Mouse (Mus musculus) liver, embryonic 14.5 days (tissue): ENCODE results near the gene Efcab1.

Experiments
- CTCF ChIP-seq: IDR thresholded peaks from 2 replicates; pipeline ENCODE4 v1.5.1; 2016; ENCODE audit warnings: antibody characterized with exemption, low read depth, control low read depth
- EP300 ChIP-seq: IDR thresholded peaks from 2 replicates; pipeline ENCODE4 v1.6.1; 2016; ENCODE audit warnings: antibody characterized with exemption, low read depth

DNA sequence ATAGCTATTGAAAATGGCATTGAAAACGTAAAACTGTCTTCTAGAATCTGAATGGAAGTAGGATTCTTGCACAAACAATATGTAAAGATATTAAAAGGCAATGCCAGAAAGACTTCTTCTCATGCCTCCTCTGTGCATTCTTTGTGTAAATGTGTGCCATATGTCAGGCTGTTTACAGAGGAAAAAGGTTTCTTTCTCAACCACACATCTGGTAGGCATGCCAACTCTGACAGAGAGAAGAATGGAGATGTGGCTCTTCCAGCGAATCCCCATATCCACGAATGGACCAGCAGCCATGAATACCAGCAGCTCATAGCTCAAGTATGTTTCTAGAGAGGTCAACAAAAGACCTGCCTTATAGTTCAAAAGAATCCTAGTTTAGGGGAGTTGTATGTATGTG lies 84.6 kb downstream of the Efcab1 start:
- TF ChIP-seq EP300 (no peak), CTCF (no peak)
